Mouse (Mus musculus): ENCODE measurements around the gene Sorbs1. TPM values are rescaled to one million over a fixed set of nuclear protein-coding genes. Genes with fewer than 3 reads are reported as not detected.

The Sorbs1 gene
- polyA plus RNA-seq, 1 experiment from 2014 or later, result 24.5 TPM

- Histone ChIP-seq H3K4me3 (no peak overlapping the region), H3K27ac (no peak overlapping the region), H3K36me3 (no peaks in the 10 kb centered on the region), H3K27me3 (ENCODE audit: low read depth, poor library complexity, severe bottlenecking) (no peaks in the 10 kb centered on the region), H3K4me1 (peaks cover 26% of the 10 kb centered on the region; the same call in 1 of the 2 replicates), H3K9me3 (replicated peaks) (no peaks in the 10 kb centered on the region)
- DNase-seq (ENCODE audit: low spot score), result no peak
- WGBS, result 68% methylated on average over 8 of the region's 8 CpGs
These were observed 22.8 kb downstream of the Sorbs1 start for GRCm38 (mm10) chr19:40490765-40491164.

- Histone ChIP-seq H3K27ac (no peak overlapping the region), H3K4me1 (peaks cover 26% of the 10 kb centered on the region; the same call in 1 of the 2 replicates), H3K27me3 (ENCODE audit: low read depth, poor library complexity, severe bottlenecking) (no peaks in the 10 kb centered on the region), H3K36me3 (no peaks in the 10 kb centered on the region), H3K4me3 (no peak overlapping the region), H3K9me3 (replicated peaks) (no peaks in the 10 kb centered on the region)
- 76% methylated on average over 6 of the region's 6 CpGs for WGBS
- no peak for DNase-seq (ENCODE audit: low spot score)
These were observed 23.9 kb downstream of the Sorbs1 start for GRCm38 (mm10) chr19:40489633-40490032.

GRCm38 (mm10) chr19:40488853-40489454 is 24.6 kb downstream of the Sorbs1 start:
- no peaks in the 10 kb centered on the region for H3K36me3 ChIP-seq
- no peak for DNase-seq (ENCODE audit: low spot score)
- H3K9me3 ChIP-seq (replicated peaks), result no peaks in the 10 kb centered on the region
- no peaks in the 10 kb centered on the region for H3K27me3 ChIP-seq (ENCODE audit: low read depth, poor library complexity, severe bottlenecking)
- H3K4me3 ChIP-seq, result no peak overlapping the region
- 76% methylated on average over 8 of the region's 8 CpGs for WGBS
- peaks cover 26% of the 10 kb centered on the region; the same call in 1 of the 2 replicates for H3K4me1 ChIP-seq
- H3K27ac ChIP-seq, result no peak overlapping the region

- H3K27ac ChIP-seq, result no peak overlapping the region
- DNase-seq (ENCODE audit: low spot score), result no peak
- 86% methylated on average over 11 of the region's 11 CpGs for WGBS
These were observed 26.0 kb downstream of the Sorbs1 start for GRCm38 (mm10) chr19:40487561-40487960.

DNA sequence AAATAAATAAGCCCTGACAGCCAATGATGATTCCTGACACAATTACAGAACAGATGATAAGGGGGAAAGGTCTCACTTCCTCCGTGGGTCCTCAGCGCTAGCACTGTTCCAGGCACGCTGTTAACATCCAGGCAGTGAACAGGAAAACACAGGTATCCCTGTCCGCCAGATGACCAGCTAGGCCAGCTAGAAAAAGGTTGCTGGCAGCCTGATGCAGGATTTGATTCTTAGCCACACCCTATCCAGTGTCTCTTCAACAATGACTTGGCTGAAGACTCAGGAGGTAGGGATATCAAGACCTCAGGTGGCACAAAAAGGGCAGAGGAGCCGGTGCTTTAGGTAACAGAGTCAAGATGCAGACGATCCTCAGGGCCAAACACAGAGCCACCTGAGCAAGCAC is 32.5 kb downstream of the Sorbs1 start:
- Histone ChIP-seq H3K4me3 (no peak overlapping the region), H3K36me3 (no peaks in the 10 kb centered on the region), H3K27me3 (ENCODE audit: low read depth, poor library complexity, severe bottlenecking) (no peaks in the 10 kb centered on the region), H3K27ac (no peak overlapping the region), H3K4me1 (peaks cover 3% of the 10 kb centered on the region; the same call in 1 of the 2 replicates), H3K9me3 (replicated peaks) (no peaks in the 10 kb centered on the region)
- WGBS, result 89% methylated on average over 6 of the region's 6 CpGs
- DNase-seq (ENCODE audit: low spot score), result no peak

More at GRCm38 (mm10) chr19:40487561-40487960, 26.0 kb downstream of the Sorbs1 start:
- H3K36me3 ChIP-seq, result no peaks in the 10 kb centered on the region
- H3K4me3 ChIP-seq, result no peak overlapping the region
- H3K27me3 ChIP-seq (ENCODE audit: low read depth, poor library complexity, severe bottlenecking), result no peaks in the 10 kb centered on the region
- no peaks in the 10 kb centered on the region for H3K9me3 ChIP-seq (replicated peaks)
- peaks cover 26% of the 10 kb centered on the region; the same call in 1 of the 2 replicates for H3K4me1 ChIP-seq

- Histone ChIP-seq H3K9me3 (replicated peaks) (no peaks in the 10 kb centered on the region), H3K27ac (no peak overlapping the region), H3K27me3 (ENCODE audit: low read depth, poor library complexity, severe bottlenecking) (no peaks in the 10 kb centered on the region), H3K4me1 (peaks cover 3% of the 10 kb centered on the region; the same call in 1 of the 2 replicates), H3K36me3 (no peaks in the 10 kb centered on the region), H3K4me3 (no peak overlapping the region)
- 83% methylated on average over 10 of the region's 10 CpGs for WGBS
- no peak for DNase-seq (ENCODE audit: low spot score)
These were observed 35.4 kb downstream of the Sorbs1 start for GRCm38 (mm10) chr19:40478161-40478575.

GRCm38 (mm10) chr19:40477445-40477941 is 36.1 kb downstream of the Sorbs1 start:
- H3K36me3 ChIP-seq, result no peaks in the 10 kb centered on the region

GRCm38 (mm10) chr19:40476491-40476890 is 37.1 kb downstream of the Sorbs1 start:
- Histone ChIP-seq H3K4me3 (no peak overlapping the region), H3K27ac (no peak overlapping the region), H3K36me3 (no peaks in the 10 kb centered on the region), H3K9me3 (replicated peaks) (no peaks in the 10 kb centered on the region), H3K27me3 (ENCODE audit: low read depth, poor library complexity, severe bottlenecking) (no peaks in the 10 kb centered on the region), H3K4me1 (peaks cover 3% of the 10 kb centered on the region; the same call in 1 of the 2 replicates)
- no peak for DNase-seq (ENCODE audit: low spot score)
- 85% methylated on average over 4 of the region's 4 CpGs for WGBS

More at GRCm38 (mm10) chr19:40477445-40477941, 36.1 kb downstream of the Sorbs1 start:
- Histone ChIP-seq H3K4me3 (no peak overlapping the region), H3K27me3 (ENCODE audit: low read depth, poor library complexity, severe bottlenecking) (no peaks in the 10 kb centered on the region), H3K9me3 (replicated peaks) (no peaks in the 10 kb centered on the region), H3K4me1 (peaks cover 3% of the 10 kb centered on the region; the same call in 1 of the 2 replicates), H3K27ac (no peak overlapping the region)
- no peak for DNase-seq (ENCODE audit: low spot score)
- 67% methylated on average over 5 of the region's 5 CpGs for WGBS

DNA sequence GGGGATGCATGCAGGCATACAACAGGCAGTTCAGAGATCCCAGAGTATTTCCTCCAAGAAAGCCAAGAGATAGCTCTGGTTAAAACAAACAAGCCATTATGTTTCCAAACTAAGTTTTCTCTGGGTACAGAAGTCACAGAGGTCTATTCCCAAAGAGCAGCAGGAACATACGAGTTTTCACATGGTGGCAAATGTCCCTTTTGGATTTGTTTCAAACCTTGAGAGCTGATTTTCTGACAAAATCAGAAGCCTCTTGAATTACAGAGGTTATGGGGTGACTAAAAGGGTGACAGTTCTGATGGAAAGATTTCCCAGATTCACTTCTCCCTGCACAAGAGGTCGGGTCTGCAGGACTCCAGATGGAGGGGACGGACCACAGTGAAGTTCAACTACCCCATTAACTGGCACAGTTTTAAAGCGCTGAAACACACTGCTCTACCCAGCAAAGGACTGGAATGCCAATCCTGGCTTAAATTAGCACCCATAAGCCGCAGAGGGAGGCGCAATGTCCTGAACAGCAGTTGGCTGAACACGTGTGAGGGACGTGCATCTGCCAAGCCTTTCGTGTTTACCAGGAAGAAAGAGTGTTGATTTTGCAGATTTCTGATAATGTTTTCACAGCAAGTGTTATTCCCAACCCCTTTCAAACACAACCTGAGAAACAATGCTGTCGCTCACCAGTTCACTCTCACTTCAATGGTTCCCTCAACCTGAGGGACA is 41.9 kb downstream of the Sorbs1 start:
- Histone ChIP-seq H3K9me3 (replicated peaks) (no peaks in the 10 kb centered on the region), H3K4me3 (no peak overlapping the region), H3K4me1 (no peaks in the 10 kb centered on the region), H3K27me3 (ENCODE audit: low read depth, poor library complexity, severe bottlenecking) (no peaks in the 10 kb centered on the region), H3K27ac (no peak overlapping the region), H3K36me3 (no peaks in the 10 kb centered on the region)
- 81% methylated on average over 10 of the region's 10 CpGs for WGBS
- no peak for DNase-seq (ENCODE audit: low spot score)

DNA sequence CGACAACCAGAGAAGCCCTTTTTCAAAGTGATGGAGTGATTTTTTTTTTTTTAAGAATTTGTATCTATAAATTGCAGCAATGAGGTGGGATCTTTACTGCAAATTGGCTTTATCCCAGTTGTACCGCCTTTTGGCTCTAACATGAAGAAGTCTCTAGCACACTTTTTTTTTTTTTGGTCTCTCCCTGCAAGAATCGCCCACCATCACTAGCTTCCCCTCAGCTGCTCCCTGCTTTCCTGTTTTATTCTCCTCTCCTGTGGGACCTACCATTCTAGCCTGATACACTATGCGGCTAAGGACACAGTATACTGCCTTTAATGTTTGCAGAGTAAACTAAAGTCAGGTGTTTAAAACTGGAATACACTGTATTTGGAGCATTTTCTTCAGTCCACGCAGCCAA is 43.8 kb downstream of the Sorbs1 start:
- H3K4me1 ChIP-seq, result no peaks in the 10 kb centered on the region
- no peak for DNase-seq (ENCODE audit: low spot score)
- H3K9me3 ChIP-seq (replicated peaks), result no peaks in the 10 kb centered on the region
- H3K4me3 ChIP-seq, result no peak overlapping the region
- H3K27me3 ChIP-seq (ENCODE audit: low read depth, poor library complexity, severe bottlenecking), result no peaks in the 10 kb centered on the region
- no peaks in the 10 kb centered on the region for H3K36me3 ChIP-seq
- no peak overlapping the region for H3K27ac ChIP-seq
- 90% methylated on average over 5 of the region's 5 CpGs for WGBS

DNA sequence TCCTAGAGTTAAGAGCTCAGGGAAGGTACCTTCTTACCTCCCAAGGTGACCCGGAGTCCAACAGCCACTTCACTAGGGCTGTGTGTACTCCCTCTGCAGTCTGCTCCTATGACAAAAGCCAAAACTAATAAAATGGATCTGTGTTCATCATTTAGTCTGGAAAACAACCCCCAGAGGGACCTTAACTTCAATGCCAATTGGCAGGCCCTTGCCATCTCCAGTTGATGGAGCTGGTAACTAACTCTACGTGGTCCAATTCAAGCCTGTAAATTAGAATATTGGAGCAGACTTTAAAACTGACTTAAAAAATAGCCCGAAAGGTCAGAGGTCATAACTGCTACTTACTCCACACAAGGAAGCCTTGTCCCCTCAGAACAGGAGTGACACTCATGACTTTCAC is 45.3 kb downstream of the Sorbs1 start:
- no peaks in the 10 kb centered on the region for H3K36me3 ChIP-seq
- 84% methylated on average over 3 of the region's 3 CpGs for WGBS
- no peak overlapping the region for H3K4me3 ChIP-seq
- no peak overlapping the region for H3K27ac ChIP-seq
- H3K27me3 ChIP-seq (ENCODE audit: low read depth, poor library complexity, severe bottlenecking), result no peaks in the 10 kb centered on the region
- H3K9me3 ChIP-seq (replicated peaks), result no peaks in the 10 kb centered on the region
- DNase-seq (ENCODE audit: low spot score), result no peak
- no peaks in the 10 kb centered on the region for H3K4me1 ChIP-seq

DNA sequence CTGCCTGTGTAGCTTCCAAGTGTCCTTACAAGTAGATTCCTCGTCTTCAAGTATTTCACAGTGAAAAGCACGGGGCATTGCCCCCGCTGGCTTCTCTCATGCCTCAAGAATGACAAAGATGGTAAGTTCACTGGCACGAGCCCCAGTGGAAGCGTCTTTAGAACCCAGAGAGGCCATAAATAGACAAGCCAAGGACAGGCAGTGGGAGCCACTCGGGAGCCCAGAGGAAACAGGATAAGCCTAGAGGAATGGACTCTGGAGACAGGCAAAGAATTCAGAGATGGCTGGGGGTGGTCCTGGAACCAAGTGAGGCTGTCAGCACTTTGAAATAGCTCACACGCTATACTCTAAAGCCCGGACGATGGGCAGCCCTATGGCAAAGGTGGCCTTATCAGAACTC is 45.8 kb downstream of the Sorbs1 start:
- no peaks in the 10 kb centered on the region for H3K36me3 ChIP-seq
- H3K27ac ChIP-seq, result no peak overlapping the region
- 84% methylated on average over 9 of the region's 9 CpGs for WGBS
- H3K4me1 ChIP-seq, result peaks cover 4% of the 10 kb centered on the region
- no peak for DNase-seq (ENCODE audit: low spot score)
- H3K4me3 ChIP-seq, result no peak overlapping the region
- H3K9me3 ChIP-seq (replicated peaks), result no peaks in the 10 kb centered on the region
- no peaks in the 10 kb centered on the region for H3K27me3 ChIP-seq (ENCODE audit: low read depth, poor library complexity, severe bottlenecking)

GRCm38 (mm10) chr19:40465339-40465738 is 48.2 kb downstream of the Sorbs1 start:
- no peak for DNase-seq (ENCODE audit: low spot score)
- Histone ChIP-seq H3K4me3 (no peak overlapping the region), H3K36me3 (no peaks in the 10 kb centered on the region), H3K4me1 (peaks cover 5% of the 10 kb centered on the region), H3K9me3 (replicated peaks) (no peaks in the 10 kb centered on the region), H3K27ac (no peak overlapping the region), H3K27me3 (ENCODE audit: low read depth, poor library complexity, severe bottlenecking) (no peaks in the 10 kb centered on the region)
- 89% methylated on average over 3 of the region's 3 CpGs for WGBS

Measured in limb, embryonic 10.5 days (tissue).